Mouse (Mus musculus): ENCODE measurements at regions not wholly inside any gene's neighbourhood (a gene's known extent, or its start where the extent isn't known, plus 50 kb on each side); places are given as distances from the start of the nearest gene placed in this dataset.
A peak's percentile ranks its signal among the peaks of the same experiment; 100 is the strongest.

- DNase-seq (ENCODE audit: low spot score in 2 of 2), result no peak
Observed at GRCm38 (mm10) chr14:76824066-76824465, 212.5 kb upstream of the Ccdc122 start.

DNA sequence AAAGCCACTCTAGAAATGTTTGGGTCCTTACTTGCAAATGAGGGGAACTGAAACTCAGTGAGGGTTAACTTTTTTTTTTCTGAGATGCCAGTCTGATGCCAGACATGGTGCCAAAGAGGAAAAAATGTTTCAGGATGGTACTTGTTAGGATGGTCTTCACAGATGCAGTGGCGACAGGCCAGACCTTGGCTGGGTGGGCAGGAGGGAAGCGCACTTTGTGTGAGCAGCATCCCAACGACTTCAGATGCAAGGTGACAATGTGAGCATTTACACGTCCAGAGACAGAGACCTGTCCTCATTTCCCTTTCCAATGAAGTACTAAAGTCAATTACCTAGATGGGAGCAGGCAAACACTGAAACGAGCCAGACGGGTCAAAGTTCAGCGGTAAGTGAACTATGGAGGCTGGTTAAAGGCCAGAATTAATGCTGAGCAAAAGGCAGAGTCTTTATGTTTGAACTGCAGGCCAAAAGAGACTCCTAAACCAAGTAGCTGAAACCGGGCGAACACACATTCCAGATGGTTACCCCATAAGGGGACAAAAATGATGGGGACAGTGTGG is 213.7 kb upstream of the Ccdc122 start:
- DNase-seq (ENCODE audit: low spot score in 2 of 2), result no peak

GRCm38 (mm10) chr14:76821892-76822291 is 214.7 kb upstream of the Ccdc122 start:
- no peak for DNase-seq (ENCODE audit: low spot score in 2 of 2)

DNA sequence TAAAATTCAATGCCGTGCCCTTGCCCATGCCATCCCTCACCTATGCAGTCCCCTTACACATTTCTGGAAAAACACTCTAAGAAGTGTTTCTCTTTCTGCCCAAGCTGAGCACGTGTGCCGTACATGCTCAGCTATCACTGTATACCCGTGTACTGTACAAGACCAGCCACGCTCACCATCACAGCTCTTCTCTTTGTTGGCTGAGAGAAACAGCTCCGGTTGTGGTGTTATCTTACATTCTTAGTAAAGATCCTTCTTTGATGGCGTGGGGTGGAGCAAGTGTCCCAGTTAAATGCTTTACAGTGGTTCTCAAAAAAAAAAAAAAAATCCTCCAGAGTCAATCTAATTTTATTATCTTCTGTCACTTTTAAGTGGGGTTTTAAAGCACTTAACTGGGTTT is 215.1 kb upstream of the Ccdc122 start:
- no peak for DNase-seq (ENCODE audit: low spot score in 2 of 2)

DNA sequence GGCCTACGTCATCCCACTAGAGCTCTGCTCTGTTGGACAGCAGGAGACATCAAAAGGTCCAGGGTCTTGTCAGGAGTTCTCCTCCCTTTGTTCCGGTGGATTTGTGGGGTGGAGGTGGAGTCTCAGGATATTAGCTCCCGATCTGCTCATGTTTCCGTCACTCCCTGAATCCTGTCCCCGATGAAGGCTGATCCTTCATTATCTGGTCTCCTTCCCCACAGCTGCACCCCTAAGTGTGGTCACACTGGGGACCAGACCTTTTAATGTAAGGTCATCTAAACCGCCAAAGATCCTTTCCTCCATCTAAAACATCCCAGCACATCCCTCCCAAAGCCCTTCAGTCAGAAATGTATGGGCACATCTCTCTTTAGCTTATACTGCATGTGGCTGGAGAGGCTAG is 215.6 kb upstream of the Ccdc122 start:
- DNase-seq (ENCODE audit: low spot score in 2 of 2), result no peak

GRCm38 (mm10) chr14:76819690-76820089 is 216.9 kb upstream of the Ccdc122 start:
- DNase-seq (ENCODE audit: low spot score in 2 of 2), result peak; percentile 77 to 80

DNA sequence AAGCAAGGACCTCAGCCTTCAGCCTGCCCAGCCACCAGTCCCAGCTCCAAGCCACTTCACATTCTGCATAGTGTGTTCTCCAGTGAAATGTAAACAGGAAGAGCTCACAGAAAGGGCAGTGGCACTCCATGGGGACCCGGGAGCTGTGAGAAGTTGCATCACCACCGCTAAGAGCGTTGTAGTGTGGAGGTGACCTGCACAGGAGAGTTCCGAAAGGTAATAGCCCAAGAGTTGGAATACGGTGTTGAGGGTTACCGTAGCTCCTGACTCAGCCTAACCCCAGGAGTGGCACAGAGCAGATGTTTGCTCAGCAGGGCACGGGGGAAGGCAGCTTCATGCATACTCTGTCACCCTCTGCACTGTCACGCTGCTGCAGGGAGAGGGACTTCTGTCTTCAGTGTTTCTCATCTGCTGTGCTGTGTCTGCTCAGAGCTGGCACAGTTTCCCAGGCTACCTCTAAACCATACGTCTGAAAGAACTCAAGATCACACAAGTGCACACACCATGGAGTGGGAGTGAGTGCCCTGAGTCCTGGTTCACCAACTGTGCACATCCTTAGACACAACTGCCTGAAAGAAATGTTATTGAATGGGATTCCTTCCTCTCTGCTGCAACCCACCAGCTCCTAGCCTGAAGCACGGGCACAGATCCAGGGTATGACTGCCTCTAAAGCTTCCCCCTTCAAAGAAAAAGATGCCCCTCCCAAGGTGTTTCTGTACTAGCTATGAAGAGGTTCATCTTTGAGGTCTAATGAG is 218.1 kb upstream of the Ccdc122 start:
- no peak for DNase-seq (ENCODE audit: low spot score in 2 of 2)

DNA sequence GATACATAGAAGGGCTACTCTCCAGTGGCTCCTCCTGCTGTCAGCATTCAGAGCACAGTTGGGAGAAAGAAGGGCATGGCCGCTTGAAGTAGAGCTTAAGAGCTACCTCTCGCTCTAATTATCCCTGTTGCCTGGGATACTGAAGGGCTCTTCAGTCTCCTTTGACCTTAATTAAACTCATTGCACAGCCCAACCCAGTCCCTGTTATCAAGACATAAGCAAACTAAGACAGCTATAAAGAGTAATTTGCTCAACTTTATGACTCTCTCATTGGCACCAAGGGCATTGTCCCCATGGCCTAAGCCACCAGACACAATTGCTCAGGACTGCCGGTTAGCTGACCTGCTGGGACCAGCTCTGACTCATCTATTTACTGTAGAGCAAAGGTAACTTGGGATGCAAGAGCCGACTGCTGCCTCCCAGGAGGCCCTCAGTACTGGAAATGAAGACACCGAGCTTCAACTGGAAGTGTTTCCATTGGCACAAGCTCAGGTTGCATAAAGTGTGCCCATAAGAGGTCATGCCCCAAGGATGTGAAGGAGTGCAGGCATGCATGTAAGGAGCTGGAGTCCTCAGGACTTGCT is 219.3 kb upstream of the Ccdc122 start:
- DNase-seq (ENCODE audit: low spot score in 2 of 2), result no peak

- no peak for DNase-seq (ENCODE audit: low spot score in 2 of 2)
Observed at GRCm38 (mm10) chr14:76816666-76817065, 219.9 kb upstream of the Ccdc122 start.

DNA sequence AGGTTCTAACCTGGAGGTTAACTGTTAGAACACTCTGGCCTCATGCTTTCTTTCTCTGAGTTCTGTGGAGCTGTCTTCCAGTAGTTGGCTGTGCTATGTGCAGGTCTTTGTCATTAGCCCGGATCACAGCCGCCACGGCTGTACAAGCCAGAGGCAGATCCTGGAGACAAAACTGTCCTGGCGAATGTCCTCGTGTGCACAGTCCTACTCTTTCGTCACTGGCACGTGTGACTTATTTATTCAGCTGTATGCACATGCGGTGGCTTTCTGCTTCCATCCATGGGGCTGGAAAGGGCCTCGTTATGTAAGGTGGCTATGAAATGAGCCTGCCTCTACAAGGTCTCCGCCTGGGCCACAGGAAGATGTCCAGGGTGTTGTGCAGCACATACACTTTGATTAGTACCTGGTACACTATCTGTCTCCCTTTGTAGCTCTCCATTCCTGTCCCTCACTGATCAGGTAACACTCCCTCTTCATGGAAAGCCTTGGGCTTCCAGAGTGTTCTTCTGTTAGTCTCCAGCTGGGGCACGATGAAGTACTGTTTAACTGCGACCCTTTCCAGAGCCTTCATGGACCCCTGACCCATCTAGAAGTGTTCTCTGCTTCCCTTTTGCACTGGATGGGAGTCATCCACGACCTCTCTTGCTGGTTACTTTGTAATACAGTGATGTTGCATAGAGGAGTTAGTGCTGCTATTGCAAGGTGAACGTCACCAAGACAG is 224.3 kb upstream of the Ccdc122 start:
- DNase-seq (ENCODE audit: low spot score in 2 of 2), result no peak

DNA sequence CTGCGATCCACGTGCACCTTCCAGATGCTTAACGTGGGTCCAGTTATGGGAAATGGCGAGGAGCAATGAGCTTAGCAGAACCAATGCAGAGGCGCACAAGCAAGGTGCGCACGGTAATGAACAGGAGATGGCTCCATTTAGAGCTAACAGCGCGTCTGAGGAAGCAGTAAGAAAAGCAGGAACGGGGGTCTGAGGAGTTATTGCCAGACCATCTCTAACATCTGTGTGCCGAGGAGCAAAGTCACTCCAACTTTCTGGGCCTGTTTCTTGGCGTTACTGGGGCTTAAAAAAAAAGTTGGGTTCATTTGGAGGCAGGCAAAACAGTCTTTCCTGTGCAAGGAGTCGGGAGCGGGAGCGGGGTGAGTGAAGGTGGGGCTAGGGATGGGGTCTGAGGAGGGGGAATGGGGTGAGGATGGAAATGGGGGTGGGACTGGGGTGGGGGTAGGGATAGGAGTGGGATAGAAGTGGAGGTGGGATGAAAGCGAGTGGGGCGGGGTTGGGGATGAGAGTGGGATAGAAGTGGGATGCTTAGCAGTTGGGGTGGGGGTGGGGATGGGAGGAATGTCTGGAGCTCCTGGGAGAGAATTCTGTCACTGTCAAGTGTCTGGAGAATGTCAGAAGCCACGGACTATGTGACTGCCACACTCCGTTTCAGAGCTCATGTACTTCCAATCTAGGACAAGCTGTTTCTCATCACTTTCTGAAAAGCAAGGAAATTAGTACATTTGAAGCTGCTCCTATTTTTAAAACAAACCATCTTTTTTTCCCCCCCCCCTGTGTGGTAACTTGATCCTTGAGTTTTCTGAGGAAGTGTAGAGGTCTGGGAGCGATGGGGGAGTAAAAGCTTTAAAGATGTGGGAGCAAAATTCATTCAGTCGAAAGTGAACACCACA is 225.6 kb upstream of the Ccdc122 start:
- DNase-seq (ENCODE audit: low spot score in 2 of 2), result no peak

DNA sequence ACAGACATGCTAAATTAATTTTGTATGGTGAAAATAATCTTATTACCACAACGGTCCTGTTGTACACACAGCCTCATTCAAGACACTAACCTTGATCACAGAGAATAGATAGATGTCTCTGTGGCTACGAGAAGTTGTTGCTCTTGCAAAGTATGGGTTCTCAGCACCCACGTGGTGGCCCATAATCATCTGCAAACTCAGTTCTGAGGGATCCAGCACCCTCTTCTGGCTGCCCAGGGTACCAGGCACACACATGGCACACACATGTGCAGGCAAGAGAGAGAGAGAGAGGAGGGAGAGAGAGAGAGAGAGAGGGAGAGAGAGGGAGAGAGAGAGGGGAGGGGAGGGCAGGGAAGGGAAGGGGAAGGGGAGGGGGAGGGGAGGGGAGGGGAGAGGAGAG is 226.5 kb upstream of the Ccdc122 start:
- DNase-seq (ENCODE audit: low spot score in 2 of 2), result no peak

- no peak for DNase-seq (ENCODE audit: low spot score in 2 of 2)
Observed at GRCm38 (mm10) chr14:76809411-76809810, 227.2 kb upstream of the Ccdc122 start.

DNA sequence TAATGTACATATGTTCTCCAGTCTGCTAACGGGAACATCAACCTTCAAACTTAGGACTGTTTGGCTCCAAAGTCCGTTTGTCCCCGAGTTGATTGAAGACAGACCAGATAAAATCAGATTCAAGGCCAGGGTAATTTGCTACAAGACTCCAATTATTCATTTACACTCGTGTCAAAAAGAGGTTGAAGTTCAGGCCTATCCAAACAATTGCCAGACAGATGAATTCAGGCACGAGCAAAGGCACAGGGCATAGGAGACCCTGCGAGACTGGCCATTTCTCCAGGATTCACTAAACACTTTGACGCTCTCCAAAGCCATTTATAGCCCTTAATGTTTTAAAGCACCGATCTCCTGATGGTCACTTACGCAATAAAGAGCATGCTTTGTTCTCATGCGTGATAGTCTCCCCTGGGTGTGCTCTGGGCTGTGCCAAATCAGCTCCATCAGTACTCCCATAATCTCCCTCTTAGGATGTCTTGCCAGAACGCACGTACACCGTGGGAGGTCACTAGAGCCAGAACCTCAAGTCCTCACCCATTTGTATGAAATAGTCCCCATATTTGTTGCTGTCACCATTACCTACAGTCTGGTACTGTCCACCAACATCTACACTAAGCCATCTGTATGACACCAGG is 231.3 kb upstream of the Ccdc122 start:
- DNase-seq (ENCODE audit: low spot score in 2 of 2), result no peak

DNA sequence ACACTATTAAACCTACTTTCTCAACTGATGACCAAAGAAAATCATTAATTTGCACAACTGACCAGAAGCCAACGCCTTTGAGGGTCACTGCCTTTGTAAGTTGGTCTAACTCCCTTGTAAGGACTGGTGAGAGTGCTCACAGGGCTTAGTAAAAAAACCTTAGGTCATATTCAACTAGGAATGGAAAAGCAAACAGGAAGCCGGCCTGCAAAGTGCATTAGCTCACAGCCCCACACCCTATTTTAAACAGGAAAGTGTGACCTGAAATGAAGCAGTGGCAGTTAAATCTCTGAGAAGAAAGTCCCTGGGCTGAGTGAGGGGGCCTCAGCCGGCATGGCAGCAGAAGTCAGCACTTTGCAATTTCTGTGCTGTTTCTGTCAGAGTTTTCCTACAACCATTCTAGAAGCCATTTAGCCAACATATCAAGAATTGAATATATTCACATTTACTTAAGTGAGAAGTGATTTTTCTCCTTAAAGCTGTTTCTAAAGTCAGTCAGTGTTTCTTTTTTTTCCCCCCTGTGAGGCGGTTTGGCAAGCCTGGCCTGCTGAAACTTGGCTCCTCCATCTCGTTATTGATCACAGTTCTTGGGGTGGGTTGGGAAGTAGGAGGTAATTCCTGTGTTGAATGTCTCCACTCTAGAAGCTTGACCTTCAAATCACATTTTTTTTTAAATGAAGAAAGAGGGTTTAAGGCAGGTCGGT is 232.0 kb upstream of the Ccdc122 start:
- DNase-seq (ENCODE audit: low spot score in 2 of 2), result no peak

- no peak for DNase-seq (ENCODE audit: low spot score in 2 of 2)
Observed at GRCm38 (mm10) chr14:76800181-76800580, 236.4 kb upstream of the Ccdc122 start.

GRCm38 (mm10) chr14:76799741-76800140 is 236.8 kb upstream of the Ccdc122 start:
- DNase-seq (ENCODE audit: low spot score in 2 of 2), result no peak

- no peak for DNase-seq (ENCODE audit: low spot score in 2 of 2)
Observed at GRCm38 (mm10) chr14:76798925-76799428, 237.6 kb upstream of the Ccdc122 start.

- DNase-seq (ENCODE audit: low spot score in 2 of 2), result no peak
Observed at GRCm38 (mm10) chr14:76798488-76798887, 238.1 kb upstream of the Ccdc122 start.

GRCm38 (mm10) chr14:76797518-76797917 is 239.1 kb upstream of the Ccdc122 start:
- no peak for DNase-seq (ENCODE audit: low spot score in 2 of 2)

All from gastrocnemius, adult 8-10 months (tissue).